Mouse (Mus musculus) lung, adult 2 months (tissue): ENCODE data around the gene Itgb4.

Experiments used
- CTCF ChIP-seq: fragments of 200-500 bp; IDR thresholded peaks from 2 replicates; pipeline ENCODE4 v1.5.1; 2011; ENCODE audit warnings: mild to moderate bottlenecking, low read length, control low read depth; ENCODE audit not compliant: insufficient read depth
- POLR2A ChIP-seq: fragments of 200-500 bp; IDR thresholded peaks from 2 replicates; pipeline ENCODE4 v1.6.1; 2011; ENCODE audit warnings: low read depth, mild to moderate bottlenecking, control low read depth, low read length, borderline replicate concordance; ENCODE audit errors: extremely low read depth

GRCm38 (mm10) chr11:115970006-115970673, 4.4 kb upstream of the Itgb4 start:
- TF ChIP-seq POLR2A (no peak), CTCF (no peak)
